Mouse (Mus musculus): ENCODE results near the gene Galnt7. TPM values are rescaled to one million over a fixed set of nuclear protein-coding genes. Genes with fewer than 3 reads are reported as not detected.

Galnt7 gene
- polyA plus RNA-seq, 1 experiment from 2014 or later: 21.6 TPM

- H3K4me3 ChIP-seq (ENCODE audit: inconsistent target): no peak overlapping the region
- no peak overlapping the region for H3K27ac ChIP-seq
- WGBS (ENCODE audit: missing documents): 98% methylated on average over 5 of the region's 5 CpGs
- H3K36me3 ChIP-seq (ENCODE audit: inconsistent target): no peaks in the 10 kb centered on the region
- H3K79me2 ChIP-seq (ENCODE audit: inconsistent target): peaks cover 46% of the 10 kb centered on the region
Measured at GRCm38 (mm10) chr8:57585128-57585442, 67.7 kb downstream of the Galnt7 start.

- H3K4me3 ChIP-seq (ENCODE audit: inconsistent target): no peak overlapping the region
- no peak overlapping the region for H3K27ac ChIP-seq
- 81% methylated on average over 8 of the region's 8 CpGs for WGBS (ENCODE audit: missing documents)
- H3K36me3 ChIP-seq (ENCODE audit: inconsistent target): no peaks in the 10 kb centered on the region
- peaks cover 41% of the 10 kb centered on the region for H3K79me2 ChIP-seq (ENCODE audit: inconsistent target)
Measured at GRCm38 (mm10) chr8:57584416-57585127, 68.3 kb downstream of the Galnt7 start.

GRCm38 (mm10) chr8:57579845-57580244 lies 73.0 kb downstream of the Galnt7 start:
- Histone ChIP-seq H3K4me3 (ENCODE audit: inconsistent target) (no peak overlapping the region), H3K27ac (no peak overlapping the region), H3K79me2 (ENCODE audit: inconsistent target) (peaks cover 15% of the 10 kb centered on the region), H3K36me3 (ENCODE audit: inconsistent target) (no peaks in the 10 kb centered on the region)
- WGBS (ENCODE audit: missing documents): 79% methylated on average over 6 of the region's 6 CpGs

GRCm38 (mm10) chr8:57577301-57577700 lies 75.5 kb downstream of the Galnt7 start:
- Histone ChIP-seq H3K36me3 (ENCODE audit: inconsistent target) (no peaks in the 10 kb centered on the region), H3K79me2 (ENCODE audit: inconsistent target) (peaks cover 30% of the 10 kb centered on the region), H3K27ac (no peak overlapping the region), H3K4me3 (ENCODE audit: inconsistent target) (no peak overlapping the region)
- 85% methylated on average over 5 of the region's 5 CpGs for WGBS (ENCODE audit: missing documents)

GRCm38 (mm10) chr8:57576238-57576637 lies 76.6 kb downstream of the Galnt7 start:
- 2% methylated on average over 7 of the region's 7 CpGs for WGBS (ENCODE audit: missing documents)

GRCm38 (mm10) chr8:57575336-57575735 lies 77.5 kb downstream of the Galnt7 start:
- no peak overlapping the region for H3K27ac ChIP-seq
- 82% methylated on average over 9 of the region's 9 CpGs for whole genome bisulfite sequencing (ENCODE audit: missing documents)
- no peak overlapping the region for H3K4me3 ChIP-seq (ENCODE audit: inconsistent target)

More at GRCm38 (mm10) chr8:57576238-57576637, 76.6 kb downstream of the Galnt7 start:
- H3K4me3 ChIP-seq (ENCODE audit: inconsistent target): no peak overlapping the region
- peaks cover 33% of the 10 kb centered on the region for H3K79me2 ChIP-seq (ENCODE audit: inconsistent target)
- 0 out of 2 replicates have a peak overlapping the region, but pooled peaks have one; percentile 4 for H3K27ac ChIP-seq
- no peaks in the 10 kb centered on the region for H3K36me3 ChIP-seq (ENCODE audit: inconsistent target)

GRCm38 (mm10) chr8:57574398-57574797 lies 78.4 kb downstream of the Galnt7 start:
- 6% methylated on average over 7 of the region's 7 CpGs for WGBS (ENCODE audit: missing documents)

More at GRCm38 (mm10) chr8:57575336-57575735, 77.5 kb downstream of the Galnt7 start:
- Histone ChIP-seq H3K79me2 (ENCODE audit: inconsistent target) (peaks cover 33% of the 10 kb centered on the region), H3K36me3 (ENCODE audit: inconsistent target) (no peaks in the 10 kb centered on the region)

GRCm38 (mm10) chr8:57573844-57574243 lies 79.0 kb downstream of the Galnt7 start:
- 83% methylated on average over 6 of the region's 6 CpGs for WGBS (ENCODE audit: missing documents)
- H3K79me2 ChIP-seq (ENCODE audit: inconsistent target): peaks cover 33% of the 10 kb centered on the region
- no peak overlapping the region for H3K4me3 ChIP-seq (ENCODE audit: inconsistent target)
- H3K27ac ChIP-seq: no peak overlapping the region
- no peaks in the 10 kb centered on the region; the same call in 1 of the 2 replicates for H3K36me3 ChIP-seq (ENCODE audit: inconsistent target)

More at GRCm38 (mm10) chr8:57574398-57574797, 78.4 kb downstream of the Galnt7 start:
- no peak overlapping the region for H3K27ac ChIP-seq
- peaks cover 33% of the 10 kb centered on the region for H3K79me2 ChIP-seq (ENCODE audit: inconsistent target)
- H3K36me3 ChIP-seq (ENCODE audit: inconsistent target): no peaks in the 10 kb centered on the region
- H3K4me3 ChIP-seq (ENCODE audit: inconsistent target): no peak overlapping the region

GRCm38 (mm10) chr8:57569886-57570285 lies 82.9 kb downstream of the Galnt7 start:
- WGBS (ENCODE audit: missing documents): 95% methylated on average over 6 of the region's 6 CpGs
- peaks cover 8% of the 10 kb centered on the region; the same call in 1 of the 2 replicates for H3K36me3 ChIP-seq (ENCODE audit: inconsistent target)
- H3K4me3 ChIP-seq (ENCODE audit: inconsistent target): no peak overlapping the region
- H3K27ac ChIP-seq: no peak overlapping the region
- H3K79me2 ChIP-seq (ENCODE audit: inconsistent target): peaks cover 24% of the 10 kb centered on the region

GRCm38 (mm10) chr8:57569400-57569795 lies 83.4 kb downstream of the Galnt7 start:
- Histone ChIP-seq H3K4me3 (ENCODE audit: inconsistent target) (no peak overlapping the region), H3K79me2 (ENCODE audit: inconsistent target) (peaks cover 21% of the 10 kb centered on the region; the same call in 1 of the 2 replicates), H3K27ac (no peak overlapping the region), H3K36me3 (ENCODE audit: inconsistent target) (peaks cover 8% of the 10 kb centered on the region; the same call in 1 of the 2 replicates)
- 79% methylated on average over 11 of the region's 11 CpGs for WGBS (ENCODE audit: missing documents)

GRCm38 (mm10) chr8:57568633-57569399 lies 84.0 kb downstream of the Galnt7 start:
- H3K27ac ChIP-seq: no peak overlapping the region
- WGBS (ENCODE audit: missing documents): 94% methylated on average over 18 of the region's 18 CpGs
- no peak overlapping the region for H3K4me3 ChIP-seq (ENCODE audit: inconsistent target)
- H3K36me3 ChIP-seq (ENCODE audit: inconsistent target): peaks cover 8% of the 10 kb centered on the region; the same call in 1 of the 2 replicates
- H3K79me2 ChIP-seq (ENCODE audit: inconsistent target): peaks cover 18% of the 10 kb centered on the region; the same call in 1 of the 2 replicates

- H3K79me2 ChIP-seq (ENCODE audit: inconsistent target): peaks cover 10% of the 10 kb centered on the region; the same call in 1 of the 2 replicates
- peaks cover 8% of the 10 kb centered on the region; the same call in 1 of the 2 replicates for H3K36me3 ChIP-seq (ENCODE audit: inconsistent target)
- H3K4me3 ChIP-seq (ENCODE audit: inconsistent target): no peak overlapping the region
- 88% methylated on average over 3 of the region's 7 CpGs for WGBS (ENCODE audit: missing documents)
- no peak overlapping the region for H3K27ac ChIP-seq
Measured at GRCm38 (mm10) chr8:57567998-57568397, 84.8 kb downstream of the Galnt7 start.

GRCm38 (mm10) chr8:57565039-57565438 lies 87.8 kb downstream of the Galnt7 start:
- Histone ChIP-seq H3K4me3 (ENCODE audit: inconsistent target) (no peak overlapping the region), H3K79me2 (ENCODE audit: inconsistent target) (no peaks in the 10 kb centered on the region), H3K27ac (no peak overlapping the region), H3K36me3 (ENCODE audit: inconsistent target) (peaks cover 8% of the 10 kb centered on the region; the same call in 1 of the 2 replicates)
- 94% methylated on average over 5 of the region's 6 CpGs for WGBS (ENCODE audit: missing documents)

GRCm38 (mm10) chr8:57563726-57564125 lies 89.1 kb downstream of the Galnt7 start:
- Histone ChIP-seq H3K27ac (no peak overlapping the region), H3K4me3 (ENCODE audit: inconsistent target) (no peak overlapping the region), H3K79me2 (ENCODE audit: inconsistent target) (no peaks in the 10 kb centered on the region), H3K36me3 (ENCODE audit: inconsistent target) (peaks cover 8% of the 10 kb centered on the region; the same call in 1 of the 2 replicates)
- WGBS (ENCODE audit: missing documents): 98% methylated on average over 15 of the region's 15 CpGs

GRCm38 (mm10) chr8:57562741-57563140 lies 90.1 kb downstream of the Galnt7 start:
- Histone ChIP-seq H3K27ac (no peak overlapping the region), H3K79me2 (ENCODE audit: inconsistent target) (no peaks in the 10 kb centered on the region), H3K4me3 (ENCODE audit: inconsistent target) (no peak overlapping the region), H3K36me3 (ENCODE audit: inconsistent target) (no peaks in the 10 kb centered on the region)
- WGBS (ENCODE audit: missing documents): 96% methylated on average over 3 of the region's 3 CpGs
